Mouse (Mus musculus) kidney, adult 8-10 months (tissue): ENCODE data around the gene Scnn1a.
"Not testable (repeated sequence)": the region's sequence is repeated elsewhere in the genome, so short reads cannot be mapped to it uniquely, and the experiment has no call there.

Source experiments
- DNase-seq, 2 experiments: peaks; one replicate each; pipeline ENCODE4 v3.0.0; 2022

Scnn1a gene

DNA sequence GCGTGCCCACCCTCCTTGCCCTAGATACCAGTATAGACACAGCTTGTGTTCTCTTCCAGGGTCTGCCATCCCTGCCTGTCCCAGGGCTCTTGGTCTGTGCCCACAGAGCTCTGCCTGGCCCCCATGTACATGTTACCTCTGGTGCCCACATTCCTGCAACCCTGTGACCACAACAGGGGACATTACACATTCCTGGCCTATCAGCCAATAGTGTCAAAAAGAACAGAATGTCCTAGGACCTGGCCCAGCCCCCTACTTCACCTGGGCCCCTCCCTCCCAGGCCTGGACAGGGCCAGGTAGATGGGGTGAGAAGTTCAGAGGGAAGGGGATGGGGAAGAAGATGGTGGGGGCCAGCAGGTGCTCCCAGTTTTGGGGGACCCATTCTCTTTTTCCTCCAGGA, at the start of gene Scnn1a:
Scnn1a (plus strand) TSS at position 337 of the 400 bp plus-strand sequence.
- DNase-seq = peak; percentile 56 to 80

DNA sequence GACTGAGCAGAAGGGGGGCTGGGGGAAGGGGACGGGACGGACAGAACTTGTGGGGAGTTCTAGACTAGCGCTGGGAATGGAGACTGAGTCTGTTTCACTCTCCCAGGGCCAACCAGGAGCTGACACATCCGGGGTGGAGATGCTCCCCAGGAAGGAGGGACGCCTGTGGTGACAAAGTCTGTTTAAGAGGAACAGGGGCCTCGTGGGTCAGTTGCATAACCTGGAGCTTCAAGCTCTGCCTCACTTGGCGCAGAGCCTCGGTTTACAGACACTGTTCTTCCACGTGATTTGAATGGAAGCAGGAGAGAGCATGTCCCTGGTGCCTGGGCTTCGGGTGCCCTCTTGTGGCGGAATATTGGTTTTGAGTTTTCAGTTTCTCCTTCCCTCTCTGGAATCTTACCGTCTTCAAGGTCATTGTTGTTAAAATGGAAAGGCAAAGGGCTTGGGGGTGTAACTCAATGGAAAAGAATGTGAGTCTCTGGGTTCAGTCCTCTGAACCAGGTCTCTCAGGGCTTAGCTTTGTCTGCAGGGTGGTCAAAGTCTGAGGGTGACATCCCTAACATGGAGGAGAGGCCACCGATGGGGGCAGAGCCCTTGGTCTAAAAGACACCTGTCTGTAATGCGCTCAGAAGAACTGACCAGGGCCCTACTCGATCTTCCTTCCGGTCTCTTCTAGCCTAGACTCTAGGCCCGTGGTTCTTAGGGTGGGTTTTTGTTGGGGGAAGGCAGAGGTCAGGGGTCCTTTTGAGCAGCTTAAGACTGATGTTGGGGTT, 48.8 kb upstream of the Scnn1a start:
- peak; percentile 97 for DNase-seq

DNA sequence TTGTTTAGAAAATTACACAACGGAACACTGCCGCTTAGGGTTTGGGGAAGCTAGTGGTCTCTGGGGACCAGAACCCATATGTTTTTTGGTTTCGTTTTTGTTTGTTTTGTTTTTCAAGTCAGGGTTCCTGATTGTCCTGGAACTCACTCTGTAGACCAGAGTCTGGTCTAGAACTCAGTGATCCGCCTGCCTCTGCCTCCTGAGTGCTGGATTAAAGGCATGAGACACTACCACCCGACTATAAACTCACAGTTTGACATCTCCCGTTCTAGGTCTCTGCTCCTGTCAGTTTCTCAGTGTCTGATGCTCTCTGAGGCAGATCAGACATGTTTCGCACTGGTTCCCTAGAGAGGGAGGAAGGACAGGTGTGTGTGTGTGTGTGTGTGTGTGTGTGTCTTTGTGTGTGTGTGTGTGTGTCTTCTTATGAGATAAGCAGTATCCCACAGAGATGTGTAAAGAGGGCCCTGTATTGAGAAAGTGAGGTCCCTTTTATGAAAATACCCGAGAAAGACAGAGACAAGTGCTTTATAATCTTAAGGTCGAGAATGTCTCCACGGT, 48.2 kb upstream of the Scnn1a start:
- DNase-seq = no peak

DNA sequence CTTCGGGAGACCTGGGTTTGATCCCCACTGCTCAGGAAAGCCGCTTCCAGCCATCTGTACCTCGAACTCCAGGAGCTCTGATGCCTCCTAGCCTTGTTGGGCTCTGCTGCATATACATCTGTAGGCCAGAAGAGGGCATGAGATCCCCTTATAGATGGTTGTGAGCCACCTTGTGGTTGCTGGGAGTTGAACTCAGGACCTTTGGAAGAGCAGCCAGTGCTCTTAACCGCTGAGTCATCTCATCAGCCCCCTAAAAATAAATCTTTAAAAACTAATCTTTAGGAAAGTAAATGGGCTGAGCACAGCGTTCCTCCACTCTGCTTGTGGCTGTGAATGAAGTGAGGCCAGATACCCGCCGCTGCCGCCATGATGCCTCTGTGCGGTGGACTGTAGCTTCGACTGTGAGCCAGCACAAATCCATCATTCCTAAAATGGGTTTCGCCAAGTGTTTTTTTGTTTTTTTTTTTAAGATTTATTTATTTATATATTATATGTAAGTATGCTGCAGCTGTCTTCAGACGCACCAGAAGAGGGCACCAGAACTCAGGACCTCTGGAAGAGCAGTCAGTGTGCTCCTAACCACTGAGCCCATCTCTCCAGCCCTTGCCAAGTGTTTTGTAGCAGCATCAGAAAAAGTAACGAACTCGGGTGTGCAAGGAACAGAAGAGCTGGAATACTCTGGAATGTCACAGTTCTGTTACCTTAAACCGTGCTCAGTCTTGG, 45.5 kb upstream of the Scnn1a start:
- peak; percentile 49 to 68 for DNase-seq

DNA sequence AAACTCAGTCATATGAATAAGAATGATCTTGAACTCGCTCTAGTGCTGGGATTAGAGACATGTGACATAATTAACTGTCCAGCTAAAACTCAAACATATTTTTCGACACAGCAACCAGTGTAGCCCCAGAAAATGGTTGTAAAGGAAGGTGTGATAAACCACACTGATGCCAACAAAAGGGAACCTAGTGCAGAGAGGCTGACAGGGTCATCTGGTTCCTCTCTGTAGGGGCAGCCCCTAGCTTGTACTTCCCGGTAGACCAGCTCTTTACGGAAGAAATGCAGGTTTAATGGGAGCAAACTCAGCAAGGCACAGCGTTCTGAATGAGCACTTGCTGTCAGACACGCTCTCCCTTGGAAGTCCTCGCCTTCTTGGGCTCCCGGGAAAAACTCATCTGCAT, 40.7 kb upstream of the Scnn1a start:
- DNase-seq = no peak

DNA sequence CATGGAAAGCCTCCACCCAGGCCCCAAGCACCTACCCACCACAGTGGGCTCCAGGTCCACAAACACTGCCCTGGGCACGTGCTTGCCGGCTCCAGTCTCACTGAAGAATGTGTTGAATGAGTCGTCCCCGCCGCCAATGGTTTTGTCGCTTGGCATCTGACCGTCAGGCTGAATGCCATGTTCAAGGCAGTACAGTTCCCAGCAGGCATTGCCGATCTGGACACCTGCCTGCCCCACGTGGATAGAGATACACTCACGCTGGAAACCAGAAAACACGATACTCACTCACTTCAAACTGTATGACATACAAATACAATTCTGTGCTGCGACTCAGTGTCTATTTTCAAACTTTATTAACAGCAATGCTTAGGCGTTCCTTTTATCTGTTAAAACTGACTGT, 37.7 kb upstream of the Scnn1a start:
- DNase-seq = not testable (repeated sequence)

- DNase-seq = peak in 1 of 2 experiments; percentile 29
Measured at GRCm38 (mm10) chr6:125284250-125284649, 36.2 kb upstream of the Scnn1a start.

DNA sequence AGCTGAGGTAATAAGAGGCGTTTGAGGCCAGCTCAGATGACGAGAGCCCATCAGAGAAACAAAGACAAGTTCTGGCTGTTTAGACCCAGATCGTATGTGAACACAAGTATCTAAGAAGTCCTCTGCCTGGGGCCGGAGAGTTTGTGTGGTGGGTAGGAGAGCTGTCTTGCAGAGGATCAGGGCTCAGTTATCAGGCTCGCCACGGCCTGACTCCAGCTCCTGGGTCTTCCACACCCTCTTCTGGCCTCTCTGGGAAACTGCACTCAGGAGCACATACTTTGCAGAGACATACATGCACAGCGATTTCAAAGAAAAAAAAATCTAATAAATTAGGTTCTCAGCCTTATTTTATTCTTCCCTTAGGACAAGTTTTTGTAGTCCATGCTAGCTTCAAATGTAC, 35.7 kb upstream of the Scnn1a start:
- no peak for DNase-seq

- DNase-seq = no peak
Measured at GRCm38 (mm10) chr6:125285890-125286289, 34.6 kb upstream of the Scnn1a start, which contains the start of gene Tuba3a. Gene Tuba3a, minus strand, starts transcription at chr6:125286042.

DNA sequence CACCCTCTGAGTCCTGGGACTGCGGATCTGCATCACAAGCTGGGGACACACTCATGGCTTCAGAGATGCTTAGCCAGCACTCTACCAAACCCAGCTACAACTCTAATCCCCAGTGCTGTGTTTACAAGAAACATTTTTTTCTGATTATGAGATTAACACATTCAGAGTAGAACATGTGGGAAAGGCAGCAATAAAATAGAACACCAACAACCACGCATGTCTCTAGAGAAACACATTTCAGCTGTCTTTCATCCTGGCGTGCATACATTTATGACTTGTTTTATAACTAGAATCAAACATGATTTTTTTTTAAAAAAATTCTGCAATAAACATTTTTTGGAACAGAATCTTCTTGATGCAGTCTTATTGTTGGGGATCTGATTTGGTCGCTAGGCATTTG, 33.5 kb upstream of the Scnn1a start:
- DNase-seq = no peak

GRCm38 (mm10) chr6:125288730-125289129, 31.7 kb upstream of the Scnn1a start:
- DNase-seq = no peak

DNA sequence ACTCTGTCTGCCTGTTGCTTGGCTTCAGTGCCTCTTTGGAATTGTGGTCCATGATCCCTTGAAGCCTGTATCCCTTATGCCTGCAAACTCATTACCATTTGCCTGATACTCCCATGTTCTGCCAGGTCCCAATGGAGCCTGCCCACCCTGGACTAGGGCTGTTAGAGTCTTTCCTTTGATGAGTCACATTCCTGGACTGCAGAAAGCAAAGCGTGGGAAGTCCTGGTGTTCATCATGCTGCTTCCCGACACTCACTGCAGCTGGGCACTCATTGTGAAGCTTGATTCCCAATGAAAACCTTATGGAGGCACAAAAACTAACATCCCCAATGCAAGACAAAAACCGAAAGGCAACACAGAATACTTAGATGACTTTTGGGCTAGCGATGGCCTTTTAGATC, 29.1 kb upstream of the Scnn1a start:
- DNase-seq = no peak

GRCm38 (mm10) chr6:125292256-125292655, 28.2 kb upstream of the Scnn1a start:
- DNase-seq = no peak

DNA sequence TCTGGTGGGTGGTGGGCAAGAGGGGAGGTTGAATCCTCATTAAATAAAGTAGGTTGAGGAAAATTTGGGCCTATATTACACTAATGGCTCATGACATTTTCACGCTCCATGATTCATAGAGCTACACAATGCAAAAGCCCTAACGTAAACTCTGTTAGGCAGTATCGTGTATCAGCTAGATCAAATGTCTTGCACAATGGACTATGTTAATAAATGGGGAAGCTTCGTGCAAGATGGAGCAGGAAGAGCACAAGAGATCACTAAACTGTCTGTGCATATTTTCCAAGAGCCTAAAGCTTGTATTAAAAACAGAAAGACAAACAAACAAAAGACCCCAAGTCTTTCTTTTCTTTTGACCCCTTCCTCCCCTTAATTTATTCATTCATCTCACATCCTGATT, 26.4 kb upstream of the Scnn1a start:
- no peak for DNase-seq

DNA sequence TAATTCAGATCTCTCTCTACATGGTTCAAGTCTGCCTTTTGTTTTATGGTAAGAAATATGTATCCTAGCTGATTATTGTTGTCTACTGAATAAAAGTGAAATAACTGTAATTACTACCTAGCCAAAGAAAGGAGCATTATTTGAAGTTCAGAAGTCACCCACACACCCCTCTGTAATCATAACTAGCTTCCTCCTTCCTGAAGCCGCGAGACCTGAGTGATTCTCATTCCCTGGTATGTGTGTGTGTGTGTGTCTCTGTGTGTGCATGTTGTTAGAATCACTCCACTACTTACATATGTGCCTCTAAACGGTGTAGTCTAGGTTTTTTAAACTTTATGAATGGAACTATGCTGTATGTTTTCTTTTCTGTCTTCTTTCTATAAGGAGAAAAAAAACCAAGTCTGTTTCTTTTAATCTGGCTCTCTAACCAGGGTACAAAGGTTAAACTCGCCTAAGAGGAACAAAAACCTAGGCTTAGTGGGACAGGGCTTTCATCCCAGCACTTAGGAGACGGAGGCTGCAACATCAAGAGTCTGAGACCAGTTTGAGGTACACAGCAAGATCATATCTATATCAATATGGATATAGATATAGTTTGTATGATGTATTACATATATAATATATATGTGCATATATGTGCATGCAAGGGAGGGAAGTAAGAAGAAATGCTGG, 23.2 kb upstream of the Scnn1a start:
- no peak for DNase-seq

DNA sequence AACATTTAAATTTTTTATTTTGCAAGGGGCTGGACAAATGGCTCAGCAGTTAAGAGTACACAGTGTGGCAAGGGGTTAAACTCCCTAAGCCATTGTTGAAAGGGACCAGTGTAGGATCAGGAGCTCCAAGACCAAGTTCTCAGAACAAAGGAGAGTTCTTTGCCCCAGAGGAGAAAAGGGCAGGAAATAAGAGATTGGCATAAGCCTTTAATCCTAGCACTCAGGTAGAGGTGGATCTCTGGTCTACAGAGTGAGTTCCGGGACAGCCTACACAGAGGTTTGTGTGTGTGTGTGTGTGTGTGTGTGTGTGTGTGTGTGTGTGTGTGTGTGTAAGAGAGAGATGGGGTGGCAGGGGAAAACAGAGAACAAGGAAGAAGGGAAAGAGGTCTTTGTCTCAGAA, 19.5 kb upstream of the Scnn1a start:
- DNase-seq = no peak

GRCm38 (mm10) chr6:125302231-125302982, 18.1 kb upstream of the Scnn1a start:
- DNase-seq = no peak

DNA sequence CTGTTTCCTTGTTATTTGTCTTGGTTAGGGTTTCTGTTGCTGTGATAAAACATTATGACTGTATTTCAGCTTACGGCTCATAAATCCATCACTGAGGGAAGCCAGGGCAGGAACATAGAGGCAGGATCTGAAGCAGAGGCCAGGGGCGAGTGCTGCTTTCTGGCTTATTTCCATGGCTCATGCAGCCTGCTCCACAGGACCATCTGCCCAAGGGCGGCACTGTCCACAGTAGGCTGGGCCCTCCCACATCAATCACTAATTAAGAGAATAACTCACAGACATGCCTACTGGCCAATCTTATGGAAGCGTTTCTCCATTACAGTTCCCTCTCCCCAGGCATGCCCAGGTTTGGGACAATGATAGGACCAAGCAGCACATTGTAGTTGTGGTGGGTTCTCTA, 17.2 kb upstream of the Scnn1a start:
- no peak for DNase-seq

DNA sequence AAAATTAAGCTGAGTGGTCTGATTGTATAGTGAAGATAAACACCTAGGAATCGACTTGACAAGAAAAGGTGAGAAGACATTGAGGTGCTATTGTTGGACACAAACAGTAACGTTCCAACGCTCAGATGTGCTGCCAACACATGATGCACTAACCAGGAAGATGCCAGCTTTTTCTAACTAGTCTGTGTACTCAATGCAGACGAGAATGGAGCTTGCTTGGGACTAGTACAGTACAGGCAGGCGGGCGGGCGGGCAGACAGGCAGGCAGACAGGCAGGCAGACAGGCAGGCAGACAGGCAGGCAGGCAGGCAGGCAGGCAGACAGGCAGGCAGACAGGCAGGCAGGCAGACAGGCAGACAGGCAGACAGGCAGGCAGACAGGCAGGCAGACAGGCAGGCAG, 16.1 kb upstream of the Scnn1a start:
- DNase-seq = not testable (repeated sequence)

DNA sequence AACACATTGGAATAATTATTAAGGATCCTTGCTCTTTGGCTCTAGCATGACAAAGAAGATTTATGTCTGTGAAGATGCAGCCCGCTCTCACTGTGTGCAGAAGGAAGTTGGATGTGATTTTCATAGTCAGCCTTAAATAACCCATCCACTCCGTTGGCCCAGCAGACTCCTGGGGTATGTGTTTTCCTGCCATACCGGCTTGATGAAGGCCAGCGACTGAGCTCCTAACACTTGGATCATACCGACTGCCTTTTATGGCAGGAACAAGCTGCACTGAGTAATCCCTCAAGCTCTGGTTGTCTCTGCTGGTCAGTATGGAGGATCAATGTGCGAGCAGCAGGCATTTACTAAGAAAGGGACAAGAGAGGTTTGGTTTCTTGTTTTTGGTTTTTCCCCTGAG, 15.0 kb upstream of the Scnn1a start:
- no peak for DNase-seq

- no peak for DNase-seq
Measured at GRCm38 (mm10) chr6:125307091-125307490, 13.4 kb upstream of the Scnn1a start.

- no peak for DNase-seq
Measured at GRCm38 (mm10) chr6:125308921-125309320, 11.5 kb upstream of the Scnn1a start.

GRCm38 (mm10) chr6:125309406-125309805, 11.1 kb upstream of the Scnn1a start:
- no peak for DNase-seq
